9 mouse cellular contexts compared by ENCODE assay signal in the genomic region with DNA sequence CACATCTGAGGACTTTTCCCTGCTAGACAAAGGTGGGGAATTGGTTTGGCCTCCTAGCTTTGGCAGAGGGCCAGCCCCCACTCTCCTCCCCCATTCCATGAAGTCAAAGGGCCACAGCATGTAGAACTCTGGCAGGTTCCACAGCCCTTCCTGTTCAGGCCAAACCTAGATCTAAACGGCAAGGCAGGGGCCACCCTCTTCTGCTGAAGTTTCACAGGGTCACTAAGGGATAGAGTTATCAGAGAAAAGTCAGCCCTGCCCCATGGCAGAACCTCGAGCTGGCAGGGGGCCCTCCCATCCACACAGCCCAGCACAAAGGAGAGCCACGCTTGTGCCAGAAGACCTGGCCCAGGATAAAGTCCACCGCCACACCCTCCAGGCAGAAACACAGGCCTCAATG. TPM values are rescaled to one million over a fixed set of nuclear protein-coding genes. Genes with fewer than 3 reads are reported as not detected.
DNase-seq lines count a peak whose midpoint lies in the region; ATAC-seq lines count a peak whose summit lies in the region.
"Had no signal": no experiment of that assay in that cellular context is flagged by ENCODE, and none has a peak within 500 bp of the region (broad histone marks: within the 10 kb centered on the region; RNA-seq: fewer than 3 reads in every experiment).

No protein-coding gene starts in this region.

- no peak overlapping the region for H3K4me2 ChIP-seq in hindbrain, embryonic 13.5 days
- H3K4me2 ChIP-seq in hindbrain, embryonic 16.5 days (ENCODE audit: low read length), result no peak overlapping the region
- peak overlapping the region; percentile 23; the same call in 1 of the 2 replicates for H3K4me2 ChIP-seq in heart, embryonic 11.5 days

- H3K36me3 ChIP-seq in hindbrain, embryonic 13.5 days, result peaks cover 12% of the 10 kb centered on the region
- no peaks in the 10 kb centered on the region for H3K36me3 ChIP-seq in hindbrain, embryonic 16.5 days (ENCODE audit: control insufficient read depth, insufficient read depth, low read length)
- no peaks in the 10 kb centered on the region for H3K36me3 ChIP-seq in heart, embryonic 11.5 days (ENCODE audit: control insufficient read depth, insufficient read depth, low read length)

- intact Hi-C loops in left cerebral cortex, postnatal 14 days (cut with DNase I), result no loop called here

- H3K27me3 ChIP-seq in hindbrain, embryonic 13.5 days, result peaks cover 36% of the 10 kb centered on the region
- H3K27me3 ChIP-seq in hindbrain, embryonic 16.5 days (replicated peaks; ENCODE audit: control insufficient read depth, insufficient read depth, low read length), result peaks cover 2% of the 10 kb centered on the region
- no peaks in the 10 kb centered on the region for H3K27me3 ChIP-seq in heart, embryonic 11.5 days (ENCODE audit: control insufficient read depth, insufficient read depth, low read length)

- peak overlapping the region; percentile 24; the same call in 1 of the 2 replicates for H3K9ac ChIP-seq in hindbrain, embryonic 13.5 days
- no peak overlapping the region for H3K9ac ChIP-seq in hindbrain, embryonic 16.5 days (ENCODE audit: low read depth, low read length)
- 0 out of 2 replicates have a peak overlapping the region, but pooled peaks have one; percentile 28 for H3K9ac ChIP-seq in heart, embryonic 11.5 days (ENCODE audit: low read depth, low read length)

- H3K27ac ChIP-seq in hindbrain, embryonic 13.5 days, result no peak overlapping the region
- H3K27ac ChIP-seq in hindbrain, embryonic 16.5 days (ENCODE audit: low read depth, low read length), result no peak overlapping the region
- peak overlapping the region; percentile 92 for H3K27ac ChIP-seq in heart, embryonic 11.5 days (ENCODE audit: low read depth, low read length)

- H3K4me1 ChIP-seq in hindbrain, embryonic 13.5 days (replicated peaks), result peaks cover 30% of the 10 kb centered on the region
- H3K4me1 ChIP-seq in hindbrain, embryonic 16.5 days (ENCODE audit: control insufficient read depth, insufficient read depth, low read depth, low read length), result no peaks in the 10 kb centered on the region
- peaks cover 49% of the 10 kb centered on the region for H3K4me1 ChIP-seq in heart, embryonic 11.5 days (ENCODE audit: control insufficient read depth, insufficient read depth, low read length)

- H3K9me3 ChIP-seq in hindbrain, embryonic 13.5 days, result no peaks in the 10 kb centered on the region
- no peaks in the 10 kb centered on the region for H3K9me3 ChIP-seq in hindbrain, embryonic 16.5 days (ENCODE audit: control insufficient read depth, low read length)
- H3K9me3 ChIP-seq in heart, embryonic 11.5 days (replicated peaks; ENCODE audit: control insufficient read depth, low read length), result no peaks in the 10 kb centered on the region

- no peak for ATAC-seq in hindbrain, embryonic 13.5 days (ENCODE audit: low FRiP score)
- ATAC-seq in hindbrain, embryonic 16.5 days, result no peak
- no peak for ATAC-seq in heart, embryonic 11.5 days (replicated peaks; ENCODE audit: insufficient number of reproducible peaks, low FRiP score, low TSS enrichment)
- ATAC-seq in megakaryocyte progenitor cell, adult 5-6 weeks (replicated peaks; ENCODE audit: poor library complexity), result peak; percentile 50

- DNase-seq in kidney, adult 9 months, result peak; percentile 86
- no peak for DNase-seq in left cerebral cortex, postnatal 14 days (ENCODE audit: low spot score in 2 of 2)
- DNase-seq in yolk sac, embryonic 10.5 days (ENCODE audit: low spot score), result no peak
- no peak for DNase-seq in thymus, postnatal 10 days (ENCODE audit: low spot score in 2 of 2)
- DNase-seq: lung, postnatal 14 days had no signal

- H3K4me3 ChIP-seq in hindbrain, embryonic 13.5 days, result no peak overlapping the region
- H3K4me3 ChIP-seq in hindbrain, embryonic 16.5 days (ENCODE audit: low read length), result no peak overlapping the region
- H3K4me3 ChIP-seq in heart, embryonic 11.5 days (ENCODE audit: low read depth, low read length), result no peak overlapping the region

- 62% methylated on average over 4 of the region's 4 CpGs for WGBS in hindbrain, embryonic 13.5 days
- 54% methylated on average over 4 of the region's 4 CpGs for WGBS in hindbrain, embryonic 16.5 days
- WGBS in heart, embryonic 11.5 days (ENCODE audit: insufficient replicate concordance), result 25% methylated on average over 4 of the region's 4 CpGs

RNA-seq across cellular contexts. Expression of a gene that starts 5.2 kb away (rescaled TPM):
- 9.4 and 10.4 TPM in 2 replicates for polyA plus RNA-seq in hindbrain, embryonic 13.5 days (2015; fragmentation: Nextera tagmentation; extraction: Ambion mirVana)
- 8.2 and 9.3 TPM in 2 replicates for polyA plus RNA-seq in hindbrain, embryonic 16.5 days (2015; fragmentation: Nextera tagmentation; extraction: Ambion mirVana)
- 10.6 and 13.7 TPM in 2 replicates for polyA plus RNA-seq in heart, embryonic 11.5 days (2014; fragmentation: Nextera tagmentation; extraction: Ambion mirVana)
- total RNA-seq in megakaryocyte progenitor cell, adult 5-6 weeks (2015), result 3.2 and 3.5 TPM in 2 replicates
- total RNA-seq in megakaryocyte progenitor cell, adult 5-6 weeks (2017), result 1.2 and 2.3 TPM in 2 replicates
- total RNA-seq in left cerebral cortex, postnatal 14 days (2021), result 10 to 100 TPM; 10.7 to 11.1 TPM

RNA-seq across cellular contexts. Expression of a gene that starts 8.8 kb away (rescaled TPM):
- polyA plus RNA-seq in hindbrain, embryonic 13.5 days (2015; fragmentation: Nextera tagmentation; extraction: Ambion mirVana), result 3.2 and 4.2 TPM in 2 replicates
- polyA plus RNA-seq in hindbrain, embryonic 16.5 days (2015; fragmentation: Nextera tagmentation; extraction: Ambion mirVana), result 4.5 and 4.9 TPM in 2 replicates
- polyA plus RNA-seq in heart, embryonic 11.5 days (2014; fragmentation: Nextera tagmentation; extraction: Ambion mirVana), result 3.9 and 4.8 TPM in 2 replicates
- not detected in 2 replicates for total RNA-seq in megakaryocyte progenitor cell, adult 5-6 weeks (2015)
- not detected in 2 replicates for total RNA-seq in megakaryocyte progenitor cell, adult 5-6 weeks (2017)
- 1 to 10 TPM in 1 of 2 experiments, under 1 TPM in 1; 0.78 to 1.0 TPM for total RNA-seq in left cerebral cortex, postnatal 14 days (2021)

RNA-seq across cellular contexts. Expression of a gene that starts 11.4 kb away (rescaled TPM):
- 0.21 and 0.35 TPM in 2 replicates for polyA plus RNA-seq in hindbrain, embryonic 13.5 days (2015; fragmentation: Nextera tagmentation; extraction: Ambion mirVana)
- 0.16 and 1.7 TPM in 2 replicates for polyA plus RNA-seq in hindbrain, embryonic 16.5 days (2015; fragmentation: Nextera tagmentation; extraction: Ambion mirVana)
- polyA plus RNA-seq in heart, embryonic 11.5 days (2014; fragmentation: Nextera tagmentation; extraction: Ambion mirVana), result 149 and 151 TPM in 2 replicates
- total RNA-seq in megakaryocyte progenitor cell, adult 5-6 weeks (2015), result not detected in 2 replicates
- not detected in 2 replicates for total RNA-seq in megakaryocyte progenitor cell, adult 5-6 weeks (2017)
- total RNA-seq in left cerebral cortex, postnatal 14 days (2021), result 10 to 100 TPM in 1 of 2 experiments, 1 to 10 TPM in 1; 8.8 to 13.1 TPM

RNA-seq across cellular contexts. Expression of a gene that starts 17.2 kb away (rescaled TPM):
- polyA plus RNA-seq in hindbrain, embryonic 13.5 days (2015; fragmentation: Nextera tagmentation; extraction: Ambion mirVana), result 8.4 and 9.9 TPM in 2 replicates
- polyA plus RNA-seq in hindbrain, embryonic 16.5 days (2015; fragmentation: Nextera tagmentation; extraction: Ambion mirVana), result 6.6 and 10.0 TPM in 2 replicates
- 48.0 and 56.4 TPM in 2 replicates for polyA plus RNA-seq in heart, embryonic 11.5 days (2014; fragmentation: Nextera tagmentation; extraction: Ambion mirVana)
- total RNA-seq in megakaryocyte progenitor cell, adult 5-6 weeks (2015), result not detected in 2 replicates
- total RNA-seq in megakaryocyte progenitor cell, adult 5-6 weeks (2017), result not detected in 2 replicates
- total RNA-seq in left cerebral cortex, postnatal 14 days (2021), result 1 to 10 TPM; 2.0 to 3.2 TPM

RNA-seq across cellular contexts. Expression of a gene that starts 36.9 kb away (rescaled TPM):
- 44.4 and 44.7 TPM in 2 replicates for polyA plus RNA-seq in hindbrain, embryonic 13.5 days (2015; fragmentation: Nextera tagmentation; extraction: Ambion mirVana)
- polyA plus RNA-seq in hindbrain, embryonic 16.5 days (2015; fragmentation: Nextera tagmentation; extraction: Ambion mirVana), result 39.0 and 39.9 TPM in 2 replicates
- 39.6 and 40.6 TPM in 2 replicates for polyA plus RNA-seq in heart, embryonic 11.5 days (2014; fragmentation: Nextera tagmentation; extraction: Ambion mirVana)
- total RNA-seq in megakaryocyte progenitor cell, adult 5-6 weeks (2015), result 11.1 and 12.0 TPM in 2 replicates
- total RNA-seq in megakaryocyte progenitor cell, adult 5-6 weeks (2017), result 17.8 and 23.1 TPM in 2 replicates
- 10 to 100 TPM; 24.9 to 27.2 TPM for total RNA-seq in left cerebral cortex, postnatal 14 days (2021)

Comparison
In these comparisons a context has a peak if more than half of its experiments do, and no peak if none do; other contexts are left out.
1. RNA of a gene that starts 11.4 kb away (polyA plus RNA-seq): 149 to 151 TPM in heart, embryonic 11.5 days; 0.21 to 0.35 TPM in hindbrain, embryonic 13.5 days and 0.16 to 1.7 TPM in hindbrain, embryonic 16.5 days; every median in the first group is over 10 times any median in the second.